Mouse (Mus musculus) kidney, embryonic 15.5 days (tissue): ENCODE measurements around the gene Rnaseh2b. TPM values are rescaled to one million over a fixed set of nuclear protein-coding genes. Genes with fewer than 3 reads are reported as not detected.

Source experiments
- ATAC-seq: fragments of 200-750 bp; cut with Nextera tagmentation; replicated peaks from 2 replicates; pipeline ENCODE4 v1.8.0; 2017; ENCODE audit warnings: moderate TSS enrichment; ENCODE audit not compliant: low FRiP score
- H3K27ac ChIP-seq: fragments of 300-500 bp; sonication (generic); 2 replicates; pipeline ENCODE4 v1.5.1; 2015; ENCODE audit warnings: mild to moderate bottlenecking, inconsistent platforms
- H3K27me3 ChIP-seq: fragments of 300-500 bp; sonication (generic); 2 replicates; pipeline ENCODE4 v1.6.1; 2015; ENCODE audit warnings: inconsistent platforms
- H3K36me3 ChIP-seq: fragments of 300-500 bp; sonication (generic); 2 replicates; pipeline ENCODE4 v1.6.1; 2015; ENCODE audit warnings: inconsistent platforms
- H3K4me1 ChIP-seq: fragments of 300-500 bp; sonication (generic); 2 replicates; pipeline ENCODE4 v1.6.1; 2015; ENCODE audit warnings: inconsistent platforms
- H3K4me2 ChIP-seq: fragments of 300-500 bp; sonication (generic); 2 replicates; pipeline ENCODE4 v1.6.1; 2015; ENCODE audit warnings: moderate library complexity, mild to moderate bottlenecking, inconsistent platforms
- H3K4me3 ChIP-seq: fragments of 300-500 bp; sonication (generic); replicated peaks from 2 replicates; pipeline ENCODE4 v1.5.1; 2015; ENCODE audit warnings: mild to moderate bottlenecking, inconsistent platforms
- H3K9ac ChIP-seq: fragments of 300-500 bp; sonication (generic); 2 replicates; pipeline ENCODE4 v1.6.1; 2015; ENCODE audit warnings: mild to moderate bottlenecking, inconsistent platforms
- H3K9me3 ChIP-seq: fragments of 300-500 bp; sonication (generic); replicated peaks from 2 replicates; pipeline ENCODE4 v1.6.1; 2016; ENCODE audit warnings: inconsistent platforms
- WGBS: fragments of 180-500 bp; shearing (Covaris S2); methylation state at CpG from one replicate; pipeline ENCODE4 v1.1.7; 2015; ENCODE audit warnings: mixed read lengths; 5-methylcytosine and 5-hydroxymethylcytosine counted together
- polyA plus RNA-seq: library from polyadenylated mRNA; unstranded; fragments of >200 nt; fragmentation: Nextera tagmentation; extraction: Ambion mirVana; gene quantifications from 2 replicates; pipeline ENCODE4 v1.2.1, GENCODE M21; 2015

Rnaseh2b gene
- polyA plus RNA-seq, 1 experiment from 2014 or later = 53.6 TPM

GRCm38 (mm10) chr14:62374001-62374400, 81.6 kb downstream of the Rnaseh2b start:
- WGBS = 49% methylated on average over 10 of the region's 10 CpGs
- Histone ChIP-seq H3K4me3 (no peak overlapping the region), H3K4me1 (peaks cover 47% of the 10 kb centered on the region), H3K9me3 (no peaks in the 10 kb centered on the region), H3K4me2 (peak overlapping the region; percentile 15), H3K9ac (no peak overlapping the region), H3K27me3 (no peaks in the 10 kb centered on the region), H3K36me3 (peaks cover 10% of the 10 kb centered on the region), H3K27ac (0 out of 2 replicates have a peak overlapping the region, but pooled peaks have one; percentile 30)
- ATAC-seq = no peak

- peak overlapping the region; percentile 45; the same call in 1 of the 2 replicates for H3K27ac ChIP-seq
- peaks cover 36% of the 10 kb centered on the region for H3K4me1 ChIP-seq
- H3K9ac ChIP-seq = no peak overlapping the region
- H3K4me3 ChIP-seq = no peak overlapping the region
- H3K4me2 ChIP-seq = no peak overlapping the region
- H3K27me3 ChIP-seq = no peaks in the 10 kb centered on the region
- H3K9me3 ChIP-seq = no peaks in the 10 kb centered on the region
- ATAC-seq = 0 out of 2 replicates have a peak, but pooled peaks have one; percentile 46
- no peaks in the 10 kb centered on the region; the same call in none of the 2 replicates for H3K36me3 ChIP-seq
Observed at GRCm38 (mm10) chr14:62375694-62376093, 83.3 kb downstream of the Rnaseh2b start.

GRCm38 (mm10) chr14:62376115-62376514, 83.7 kb downstream of the Rnaseh2b start:
- peak overlapping the region; percentile 45; the same call in 1 of the 2 replicates for H3K27ac ChIP-seq
- no peak overlapping the region for H3K4me2 ChIP-seq
- no peaks in the 10 kb centered on the region for H3K9me3 ChIP-seq
- H3K4me1 ChIP-seq = peaks cover 32% of the 10 kb centered on the region
- ATAC-seq = no peak
- 82% methylated on average over 2 of the region's 2 CpGs for WGBS
- H3K27me3 ChIP-seq = no peaks in the 10 kb centered on the region
- no peak overlapping the region for H3K4me3 ChIP-seq
- H3K9ac ChIP-seq = no peak overlapping the region
- H3K36me3 ChIP-seq = no peaks in the 10 kb centered on the region; the same call in none of the 2 replicates

- WGBS = 96% methylated on average over 2 of the region's 2 CpGs
- no peak overlapping the region for H3K4me2 ChIP-seq
- H3K4me1 ChIP-seq = peaks cover 12% of the 10 kb centered on the region
- H3K36me3 ChIP-seq = no peaks in the 10 kb centered on the region; the same call in 1 of the 2 replicates
- no peak overlapping the region for H3K4me3 ChIP-seq
- no peaks in the 10 kb centered on the region for H3K9me3 ChIP-seq
- no peak for ATAC-seq
- no peak overlapping the region for H3K9ac ChIP-seq
- no peak overlapping the region for H3K27ac ChIP-seq
- no peaks in the 10 kb centered on the region for H3K27me3 ChIP-seq
Observed at GRCm38 (mm10) chr14:62379391-62379790, 87.0 kb downstream of the Rnaseh2b start.

GRCm38 (mm10) chr14:62380606-62381005, 88.2 kb downstream of the Rnaseh2b start:
- Histone ChIP-seq H3K4me1 (peaks cover 5% of the 10 kb centered on the region; the same call in 1 of the 2 replicates), H3K36me3 (no peaks in the 10 kb centered on the region; the same call in 1 of the 2 replicates), H3K4me2 (no peak overlapping the region), H3K4me3 (no peak overlapping the region), H3K9ac (no peak overlapping the region), H3K27me3 (no peaks in the 10 kb centered on the region), H3K9me3 (no peaks in the 10 kb centered on the region), H3K27ac (no peak overlapping the region)
- ATAC-seq = no peak
- 86% methylated on average over 6 of the region's 6 CpGs for WGBS

- Histone ChIP-seq H3K36me3 (no peaks in the 10 kb centered on the region), H3K9ac (no peak overlapping the region), H3K4me3 (no peak overlapping the region), H3K4me2 (no peak overlapping the region), H3K27me3 (no peaks in the 10 kb centered on the region), H3K9me3 (no peaks in the 10 kb centered on the region), H3K4me1 (no peaks in the 10 kb centered on the region), H3K27ac (no peak overlapping the region)
- WGBS = 86% methylated on average over 3 of the region's 3 CpGs
- no peak for ATAC-seq
Observed at GRCm38 (mm10) chr14:62383109-62383508, 90.7 kb downstream of the Rnaseh2b start.

GRCm38 (mm10) chr14:62383786-62384299, 91.5 kb downstream of the Rnaseh2b start:
- no peak overlapping the region for H3K4me3 ChIP-seq
- H3K27me3 ChIP-seq = no peaks in the 10 kb centered on the region
- no peaks in the 10 kb centered on the region for H3K9me3 ChIP-seq
- 82% methylated on average over 3 of the region's 3 CpGs for WGBS
- no peak overlapping the region for H3K9ac ChIP-seq
- no peaks in the 10 kb centered on the region for H3K36me3 ChIP-seq
- H3K4me2 ChIP-seq = no peak overlapping the region
- ATAC-seq = no peak
- H3K4me1 ChIP-seq = no peaks in the 10 kb centered on the region
- H3K27ac ChIP-seq = no peak overlapping the region

GRCm38 (mm10) chr14:62389064-62389728, 96.8 kb downstream of the Rnaseh2b start:
- 66% methylated on average over 6 of the region's 6 CpGs for WGBS

GRCm38 (mm10) chr14:62389729-62390536, 97.5 kb downstream of the Rnaseh2b start:
- no peak overlapping the region for H3K27ac ChIP-seq
- H3K4me2 ChIP-seq = no peak overlapping the region
- no peaks in the 10 kb centered on the region for H3K9me3 ChIP-seq
- H3K27me3 ChIP-seq = no peaks in the 10 kb centered on the region
- H3K4me1 ChIP-seq = no peaks in the 10 kb centered on the region
- no peak for ATAC-seq
- no peak overlapping the region for H3K4me3 ChIP-seq
- no peaks in the 10 kb centered on the region for H3K36me3 ChIP-seq
- 77% methylated on average over 9 of the region's 9 CpGs for whole genome bisulfite sequencing
- H3K9ac ChIP-seq = no peak overlapping the region

More at GRCm38 (mm10) chr14:62389064-62389728, 96.8 kb downstream of the Rnaseh2b start:
- Histone ChIP-seq H3K36me3 (no peaks in the 10 kb centered on the region), H3K9ac (no peak overlapping the region), H3K27me3 (no peaks in the 10 kb centered on the region), H3K9me3 (no peaks in the 10 kb centered on the region), H3K27ac (no peak overlapping the region), H3K4me3 (no peak overlapping the region), H3K4me1 (no peaks in the 10 kb centered on the region), H3K4me2 (no peak overlapping the region)
- ATAC-seq = no peak

GRCm38 (mm10) chr14:62392754-62393153, 100.4 kb downstream of the Rnaseh2b start:
- no peak overlapping the region for H3K27ac ChIP-seq
- no peak overlapping the region for H3K4me2 ChIP-seq
- H3K4me1 ChIP-seq = no peaks in the 10 kb centered on the region
- H3K9me3 ChIP-seq = no peaks in the 10 kb centered on the region
- 47% methylated on average over 4 of the region's 4 CpGs for WGBS
- H3K36me3 ChIP-seq = no peaks in the 10 kb centered on the region
- H3K4me3 ChIP-seq = no peak overlapping the region
- no peak overlapping the region for H3K9ac ChIP-seq
- ATAC-seq = no peak
- H3K27me3 ChIP-seq = no peaks in the 10 kb centered on the region

- no peak overlapping the region for H3K4me2 ChIP-seq
- no peaks in the 10 kb centered on the region for H3K36me3 ChIP-seq
- 90% methylated on average over 2 of the region's 2 CpGs for WGBS
- no peak overlapping the region for H3K9ac ChIP-seq
- no peak overlapping the region for H3K27ac ChIP-seq
- H3K27me3 ChIP-seq = no peaks in the 10 kb centered on the region
- no peak overlapping the region for H3K4me3 ChIP-seq
- H3K9me3 ChIP-seq = no peaks in the 10 kb centered on the region
- no peak for ATAC-seq
- no peaks in the 10 kb centered on the region for H3K4me1 ChIP-seq
Observed at GRCm38 (mm10) chr14:62395346-62395745, 103.0 kb downstream of the Rnaseh2b start.
